Mouse (Mus musculus): ENCODE measurements around the gene Alx1.

The Alx1 gene

GRCm38 (mm10) chr10:103029730-103030490 lies at the start of gene Alx1:
Alx1 (minus strand) TSS chr10:103030215.
- no peak for DNase-seq (ENCODE audit: low spot score in 2 of 2)

GRCm38 (mm10) chr10:103049593-103049992 lies 19.6 kb upstream of the Alx1 start:
- no peak for DNase-seq (ENCODE audit: low spot score in 2 of 2)

GRCm38 (mm10) chr10:103046623-103047022 lies 16.6 kb upstream of the Alx1 start:
- DNase-seq (ENCODE audit: low spot score in 2 of 2): no peak

GRCm38 (mm10) chr10:103045019-103045418 lies 15.0 kb upstream of the Alx1 start:
- DNase-seq (ENCODE audit: low spot score in 2 of 2): no peak

GRCm38 (mm10) chr10:103035002-103035640 lies 5.1 kb upstream of the Alx1 start:
- DNase-seq (ENCODE audit: low spot score in 2 of 2): no peak

DNA sequence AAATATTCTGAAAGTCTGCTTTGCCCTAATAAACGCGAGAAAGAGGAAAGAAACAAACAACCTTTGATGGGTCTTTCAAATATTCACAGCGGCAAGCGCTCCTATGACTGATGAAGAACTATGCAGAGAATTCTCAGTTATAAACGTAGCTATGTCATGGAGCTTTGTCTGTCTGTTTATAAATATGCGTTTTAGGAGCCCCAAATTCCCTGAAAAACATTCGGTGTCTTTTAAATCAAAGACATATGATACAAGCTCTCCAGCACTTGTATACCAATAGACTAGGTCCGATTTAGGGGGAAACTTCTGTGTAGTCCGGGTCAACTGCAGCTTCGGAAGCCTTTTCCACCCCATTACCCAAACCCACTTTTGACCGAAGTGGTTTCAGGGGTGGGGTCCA lies 916 bp upstream of the Alx1 start:
- DNase-seq (ENCODE audit: low spot score in 2 of 2): no peak

- DNase-seq (ENCODE audit: low spot score in 2 of 2): no peak
These were observed 784 bp downstream of the Alx1 start for GRCm38 (mm10) chr10:103029132-103029729.

- no peak for DNase-seq (ENCODE audit: low spot score in 2 of 2)
These were observed 1.5 kb downstream of the Alx1 start for GRCm38 (mm10) chr10:103028253-103029131.

GRCm38 (mm10) chr10:103027931-103028252 lies 2.1 kb downstream of the Alx1 start:
- no peak for DNase-seq (ENCODE audit: low spot score in 2 of 2)

DNA sequence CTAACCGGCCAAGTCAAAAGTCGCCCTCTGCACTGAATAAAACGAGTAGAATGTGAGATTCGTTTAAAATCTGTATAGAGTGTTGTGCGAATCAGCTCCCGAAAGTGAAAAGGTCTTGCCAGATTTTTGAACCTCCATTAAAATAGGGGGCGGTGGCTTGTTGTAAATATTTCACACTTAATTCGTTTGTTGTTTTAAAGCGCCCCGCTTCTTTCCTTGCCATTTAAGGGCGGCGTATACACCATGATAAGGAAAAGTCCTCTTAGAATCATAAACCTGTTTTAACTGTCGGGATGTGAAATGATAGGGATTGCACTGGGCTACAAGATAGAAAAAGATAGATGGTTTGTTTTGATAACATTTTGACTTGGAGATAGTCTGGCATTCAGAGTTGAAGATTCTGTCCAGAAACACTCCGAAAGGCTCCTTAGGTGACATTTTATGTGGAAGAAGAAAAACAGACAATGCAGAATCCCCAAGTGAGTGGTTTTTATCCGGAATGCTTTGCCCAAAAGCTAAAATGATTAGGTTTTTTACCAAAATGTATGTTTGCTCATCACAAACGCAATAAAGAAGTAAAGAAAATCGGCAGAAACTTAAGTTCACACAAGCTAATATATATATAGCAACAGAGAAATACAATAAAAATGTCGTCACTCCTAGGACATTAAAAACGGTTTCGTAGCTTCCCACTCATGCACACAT lies 2.6 kb downstream of the Alx1 start:
- no peak for DNase-seq (ENCODE audit: low spot score in 2 of 2)

- DNase-seq (ENCODE audit: low spot score in 2 of 2): no peak
These were observed 3.3 kb downstream of the Alx1 start for GRCm38 (mm10) chr10:103026636-103027225.

DNA sequence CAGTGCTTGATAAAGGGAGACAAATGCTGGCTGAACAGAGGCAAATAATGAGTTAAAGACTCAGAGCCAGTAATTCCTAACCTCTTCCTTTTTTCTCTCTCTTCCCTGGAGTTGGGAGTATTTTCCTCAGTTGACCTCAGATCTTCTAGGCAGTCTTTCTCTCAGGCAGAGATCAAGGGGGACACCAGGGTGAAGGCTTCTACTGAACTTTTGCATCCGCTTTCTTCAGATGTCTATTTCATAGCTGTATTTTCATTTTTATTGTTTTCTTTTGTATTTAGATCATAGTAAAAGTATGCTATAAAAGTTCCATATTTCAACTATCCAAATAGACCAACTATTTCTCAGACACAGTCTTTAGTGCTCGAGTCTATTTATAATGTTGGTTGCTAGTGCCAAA lies 27.5 kb downstream of the Alx1 start:
- DNase-seq (ENCODE audit: low spot score in 2 of 2): no peak

DNA sequence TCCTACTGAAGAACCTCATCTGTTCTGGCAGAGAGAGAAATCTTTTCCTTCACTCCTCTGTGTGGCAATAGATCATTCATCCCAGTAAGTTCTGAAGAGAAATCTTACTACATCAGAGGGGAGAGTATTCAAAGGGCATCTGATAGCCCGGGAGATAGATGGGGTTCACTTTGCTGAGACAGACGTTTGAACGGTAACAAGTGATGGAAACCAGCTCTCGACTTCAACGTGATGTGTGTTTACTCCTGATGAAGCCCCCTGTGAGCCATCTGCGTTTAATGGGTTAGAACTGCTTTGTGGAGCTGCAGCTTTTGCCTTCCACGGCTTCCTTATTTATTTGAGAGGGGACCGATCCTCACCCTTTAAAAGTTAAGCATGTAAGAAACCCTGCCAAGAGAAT lies 29.1 kb downstream of the Alx1 start:
- DNase-seq (ENCODE audit: low spot score in 2 of 2): no peak

DNA sequence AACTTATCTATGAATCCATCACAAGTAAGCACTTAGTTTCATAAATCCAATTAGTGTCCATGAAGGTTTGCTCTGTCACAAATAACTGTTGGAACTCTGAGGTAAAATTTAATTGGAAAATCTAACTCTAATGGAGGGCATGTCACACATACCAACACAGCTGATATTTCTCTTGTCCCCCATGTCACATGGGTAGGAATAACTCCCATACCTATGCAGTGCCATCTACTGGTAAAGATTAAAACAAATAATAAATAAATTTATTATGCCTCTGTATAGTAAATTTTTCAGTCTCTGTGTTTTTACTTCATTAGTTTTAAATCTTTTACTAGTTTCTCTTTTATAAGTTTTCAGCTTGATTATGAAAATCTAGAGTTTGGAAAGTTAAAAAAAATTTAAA lies 30.4 kb downstream of the Alx1 start:
- DNase-seq (ENCODE audit: low spot score in 2 of 2): no peak

- DNase-seq (ENCODE audit: low spot score in 2 of 2): no peak
These were observed 54.9 kb downstream of the Alx1 start for GRCm38 (mm10) chr10:102975106-102975505.

DNA sequence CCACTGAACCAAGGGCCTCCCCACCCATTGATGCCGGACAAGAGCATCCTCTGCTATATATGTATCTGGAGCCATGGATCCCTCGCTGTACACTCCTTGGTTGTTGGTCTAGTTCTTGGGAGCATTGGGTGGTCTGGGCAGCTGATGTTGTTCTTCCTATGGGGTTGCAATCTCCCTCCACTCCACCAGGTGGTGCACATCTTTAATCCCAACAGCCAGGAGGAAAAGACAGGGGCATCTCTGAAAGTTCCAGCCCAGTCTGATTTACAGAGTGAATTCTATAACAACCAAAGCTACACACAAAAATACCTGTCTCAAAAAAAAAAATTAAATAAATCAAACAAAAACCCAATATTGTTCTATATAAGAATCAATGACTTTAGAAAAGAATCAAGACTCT lies 70.4 kb downstream of the Alx1 start:
- no peak for DNase-seq (ENCODE audit: low spot score in 2 of 2)
